Mouse (Mus musculus) MEL (cell line): ENCODE data around the gene Tprkb. TPM values are rescaled to one million over a fixed set of nuclear protein-coding genes. Genes with fewer than 3 reads are reported as not detected.
"Not testable (repeated sequence)": the region's sequence is repeated elsewhere in the genome, so short reads cannot be mapped to it uniquely, and the experiment has no call there.

Source experiments
- DNase-seq: peaks from one replicate; pipeline ENCODE4 v3.0.0; 2011; ENCODE audit warnings: low read depth, low spot score
- H3K27ac ChIP-seq: 2 replicates; pipeline ENCODE4 v1.5.1; 2012; ENCODE audit warnings: low read depth, mild to moderate bottlenecking, control low read depth, low read length, moderate library complexity; ENCODE audit not compliant: control insufficient read depth
- H3K27me3 ChIP-seq, 2 experiments: fragments of 150-350 bp in 1 of 2; sonication (generic) in 1 of 2; 2 replicates each; pipeline ENCODE4 v1.6.1; 2012; ENCODE audit warnings: low read length in 2 of 2, mild to moderate bottlenecking in 2 of 2, improper control_type of control experiment in 1 of 2, moderate library complexity in 1 of 2; ENCODE audit not compliant: insufficient read depth in 2 of 2, control insufficient read depth in 1 of 2
- H3K36me3 ChIP-seq, 2 experiments: 2 replicates each; pipeline ENCODE4 v1.6.1; 2012 to 2014; ENCODE audit warnings: low read length in 2 of 2, improper control_type of control experiment in 1 of 2, inconsistent platforms in 1 of 2, mild to moderate bottlenecking in 1 of 2; ENCODE audit not compliant: insufficient read depth in 2 of 2, control insufficient read depth in 1 of 2
- H3K4me1 ChIP-seq, 2 experiments: fragments of 150-350 bp in 1 of 2; sonication (generic) in 1 of 2; 2 replicates each; pipeline ENCODE4 v1.6.1; 2012; ENCODE audit warnings: low read length in 2 of 2, improper control_type of control experiment in 1 of 2, mild to moderate bottlenecking in 1 of 2; ENCODE audit not compliant: insufficient read depth in 2 of 2, control insufficient read depth in 1 of 2
- H3K4me3 ChIP-seq, 2 experiments: fragments of 150-350 bp in 1 of 2; sonication (generic) in 1 of 2; 2 replicates each; pipeline ENCODE4 v1.5.1; 2012; ENCODE audit warnings: low read depth in 2 of 2, low read length in 2 of 2, mild to moderate bottlenecking in 2 of 2, moderate library complexity in 2 of 2, control low read depth in 1 of 2, improper control_type of control experiment in 1 of 2; ENCODE audit not compliant: control insufficient read depth in 1 of 2, insufficient read depth in 1 of 2
- H3K79me2 ChIP-seq: 2 replicates; pipeline ENCODE4 v1.6.1; 2012; ENCODE audit warnings: mild to moderate bottlenecking, low read length, moderate library complexity; ENCODE audit not compliant: control insufficient read depth, poor library complexity, insufficient read depth
- H3K9ac ChIP-seq: 2 replicates; pipeline ENCODE4 v1.6.1; 2012; ENCODE audit warnings: low read depth, mild to moderate bottlenecking, control low read depth, low read length, moderate library complexity; ENCODE audit not compliant: control insufficient read depth, poor library complexity, severe bottlenecking
- H3K9me3 ChIP-seq: fragments of 150-350 bp; sonication (generic); replicated peaks from 2 replicates; pipeline ENCODE4 v1.6.1; 2012; ENCODE audit warnings: mild to moderate bottlenecking, low read length, improper control_type of control experiment, moderate library complexity; ENCODE audit not compliant: insufficient read depth
- CHD1 ChIP-seq: IDR thresholded peaks from 2 replicates; pipeline ENCODE4 v1.6.1; 2012; ENCODE audit warnings: low read depth, mild to moderate bottlenecking, inconsistent platforms, low read length, improper control_type of control experiment
- CTCF ChIP-seq, 3 experiments: IDR thresholded peaks in 2 of 3; conservative IDR thresholded peaks in 1 of 3; 2 replicates each; pipeline ENCODE4 v1.5.1; 2011 to 2012; ENCODE audit warnings: low read length in 3 of 3, low read depth in 2 of 3, mild to moderate bottlenecking in 2 of 3, improper control_type of control experiment in 1 of 3, inconsistent platforms in 1 of 3, mixed read lengths in 1 of 3, moderate library complexity in 1 of 3; ENCODE audit not compliant: control insufficient read depth in 1 of 3, insufficient read depth in 1 of 3, poor library complexity in 1 of 3, severe bottlenecking in 1 of 3
- HCFC1 ChIP-seq: IDR thresholded peaks from 2 replicates; pipeline ENCODE4 v1.6.1; 2012; ENCODE audit warnings: low read depth, mild to moderate bottlenecking, inconsistent platforms, low read length, improper control_type of control experiment, moderate library complexity
- KAT2A ChIP-seq: conservative IDR thresholded peaks from 2 replicates; pipeline ENCODE4 v1.6.1; 2012; ENCODE audit warnings: low read depth, low read length, improper control_type of control experiment, inconsistent platforms
- MAX ChIP-seq: IDR thresholded peaks from 2 replicates; pipeline ENCODE4 v1.6.1; 2011; ENCODE audit warnings: low read length, improper control_type of control experiment
- MAZ ChIP-seq: IDR thresholded peaks from 2 replicates; pipeline ENCODE4 v1.6.1; 2012; ENCODE audit warnings: low read depth, mild to moderate bottlenecking, inconsistent platforms, low read length, improper control_type of control experiment
- MEF2A ChIP-seq: IDR thresholded peaks from 2 replicates; pipeline ENCODE4 v1.6.1; 2014; ENCODE audit warnings: low read depth, mild to moderate bottlenecking, inconsistent platforms, low read length, improper control_type of control experiment; ENCODE audit not compliant: poor library complexity, insufficient replicate concordance, severe bottlenecking; ENCODE audit errors: extremely low read depth
- MYB ChIP-seq: IDR thresholded peaks from 2 replicates; pipeline ENCODE4 v1.6.1; 2011; ENCODE audit warnings: mild to moderate bottlenecking, low read depth, low read length, improper control_type of control experiment
- SIN3A ChIP-seq: IDR thresholded peaks from 2 replicates; pipeline ENCODE4 v1.6.1; 2012; ENCODE audit warnings: low read length, improper control_type of control experiment, inconsistent platforms
- SMC3 ChIP-seq: IDR thresholded peaks from 2 replicates; pipeline ENCODE4 v1.6.1; 2011; ENCODE audit warnings: low read depth, low read length, improper control_type of control experiment
- TAL1 ChIP-seq: IDR thresholded peaks from 2 replicates; pipeline ENCODE4 v1.6.1; 2012; ENCODE audit warnings: mild to moderate bottlenecking, inconsistent platforms, low read length, moderate library complexity, mixed read lengths
- TCF12 ChIP-seq: IDR thresholded peaks from 2 replicates; pipeline ENCODE4 v1.6.1; 2014; ENCODE audit warnings: low read depth, mild to moderate bottlenecking, inconsistent platforms, low read length, improper control_type of control experiment, moderate library complexity
- ZC3H11A ChIP-seq: IDR thresholded peaks from 2 replicates; pipeline ENCODE4 v1.6.1; 2012; ENCODE audit warnings: low read depth, mild to moderate bottlenecking, inconsistent platforms, low read length, improper control_type of control experiment
- ZKSCAN1 ChIP-seq: IDR thresholded peaks from 2 replicates; pipeline ENCODE4 v1.6.1; 2012; ENCODE audit warnings: low read depth, mild to moderate bottlenecking, inconsistent platforms, low read length, improper control_type of control experiment, moderate library complexity
- polyA plus RNA-seq, 2 experiments: library from polyadenylated mRNA; stranded (reverse) in 1 of 2; unstranded in 1 of 2; fragments of >175 nt in 1 of 2; fragments of >200 nt in 1 of 2; gene quantifications; 2 replicates each; pipeline versions ENCODE4 v1.2.1 to v1.2.4; 2012; ENCODE audit warnings: low replicate concordance in 2 of 2, low read depth in 1 of 2; ENCODE audit not compliant: insufficient read length in 2 of 2, insufficient read depth in 1 of 2, missing spikeins in 1 of 2
- total RNA-seq: library from RNA; depleted of rRNA; stranded (reverse); fragments of 300-350 nt; gene quantifications from 2 replicates; pipeline ENCODE4 v1.2.3, GENCODE M21; 2012

Tprkb gene
- total and polyA plus RNA-seq, 3 experiments, result 66.5 to 87.6 (median 85.1) TPM

- H3K27ac ChIP-seq, result no peak overlapping the region
- no peak for TF ChIP-seq SIN3A
- TF ChIP-seq ZKSCAN1, result no peak
- no peak for TF ChIP-seq MEF2A
- no peak for TF ChIP-seq CTCF (IDR thresholded peaks at IDR 0.05 in 2 of 3, conservative IDR thresholded peaks at IDR 0.05 in 1 of 3; ENCODE audit: control insufficient read depth in 1 of 3, insufficient read depth in 1 of 3, low read depth in 2 of 3, low read length in 3 of 3, poor library complexity in 1 of 3, severe bottlenecking in 1 of 3)
- TF ChIP-seq TCF12, result no peak
- TF ChIP-seq MYB, result no peak
- no peak for TF ChIP-seq MAZ
- no peak for TF ChIP-seq HCFC1
- no peak for TF ChIP-seq MAX
- TF ChIP-seq CHD1, result no peak
- no peak for TF ChIP-seq SMC3
- TF ChIP-seq KAT2A, result no peak
- TF ChIP-seq TAL1, result no peak
- no peak for TF ChIP-seq ZC3H11A
- TF ChIP-seq, all 39 proteins: peak for 0
- Histone ChIP-seq H3K4me3 (no peak overlapping the region), H3K36me3 (no peaks in the 10 kb centered on the region), H3K4me1 (no peaks in the 10 kb centered on the region), H3K79me2 (no peaks in the 10 kb centered on the region), H3K9me3 (no peaks in the 10 kb centered on the region), H3K27me3 (no peaks in the 10 kb centered on the region; a peak in 1 of 4 replicates), H3K9ac (no peak overlapping the region)
- peak; percentile 29 for DNase-seq
These were observed 43.7 kb upstream of the Tprkb start for GRCm38 (mm10) chr6:85867726-85868690.

GRCm38 (mm10) chr6:85869006-85869405 lies 42.7 kb upstream of the Tprkb start, which contains the start of gene Nat8f2:
Nat8f2 (minus strand) TSS chr6:85869158.
- not testable (repeated sequence) for DNase-seq, H3K9ac ChIP-seq, H3K4me3 ChIP-seq, H3K27ac ChIP-seq, H3K79me2 ChIP-seq, H3K27me3 ChIP-seq, H3K9me3 ChIP-seq, H3K36me3 ChIP-seq, H3K4me1 ChIP-seq

- not testable (repeated sequence) for H3K4me3 ChIP-seq, DNase-seq, H3K9ac ChIP-seq
These were observed 28.4 kb upstream of the Tprkb start for GRCm38 (mm10) chr6:85883246-85883645.

More at GRCm38 (mm10) chr6:85883246-85883645, 28.4 kb upstream of the Tprkb start:
- H3K79me2 ChIP-seq, H3K4me1 ChIP-seq, H3K27ac ChIP-seq, H3K27me3 ChIP-seq, H3K36me3 ChIP-seq, H3K9me3 ChIP-seq: not testable (repeated sequence)
